Mouse (Mus musculus) lung, postnatal 25 days (tissue): ENCODE data around the gene Grb10.

Experiments
- DNase-seq: peaks from one replicate; pipeline ENCODE4 v3.0.0; 2022; ENCODE audit warnings: low spot score

The Grb10 gene

DNA sequence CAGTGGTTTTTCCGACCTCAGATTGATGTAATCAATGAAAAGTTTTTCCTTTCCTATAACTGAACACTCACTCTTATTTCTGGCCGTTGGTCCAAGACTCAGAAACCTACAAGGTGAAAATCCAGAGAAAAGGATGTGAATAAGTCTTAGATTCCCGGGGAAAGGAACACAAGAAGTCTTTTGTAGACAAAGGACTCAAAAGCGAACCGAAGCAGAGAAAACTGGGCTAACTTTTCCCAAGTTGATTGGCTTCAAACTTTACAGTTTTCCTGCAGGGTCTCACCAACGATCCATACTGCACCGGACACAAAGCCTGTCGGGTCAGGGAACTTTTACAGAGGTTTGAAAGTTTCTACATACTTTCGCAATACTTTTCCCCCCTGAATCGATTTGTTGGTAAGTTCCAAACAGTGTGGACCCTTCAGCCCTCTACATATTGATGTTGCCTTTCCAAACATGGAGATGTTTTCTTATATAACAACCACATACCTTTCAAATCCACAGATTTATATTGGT lies at the start of gene Grb10:
Gene Grb10, minus strand, starts transcription at position 214 of the 516 bp plus-strand sequence.
- DNase-seq = no peak

- DNase-seq = no peak
Measured at GRCm38 (mm10) chr11:12081638-12082037, 43.2 kb upstream of the Grb10 start.

GRCm38 (mm10) chr11:12079231-12079630 lies 40.7 kb upstream of the Grb10 start:
- DNase-seq = no peak

- no peak for DNase-seq
Measured at GRCm38 (mm10) chr11:12075449-12075848, 37.0 kb upstream of the Grb10 start.

DNA sequence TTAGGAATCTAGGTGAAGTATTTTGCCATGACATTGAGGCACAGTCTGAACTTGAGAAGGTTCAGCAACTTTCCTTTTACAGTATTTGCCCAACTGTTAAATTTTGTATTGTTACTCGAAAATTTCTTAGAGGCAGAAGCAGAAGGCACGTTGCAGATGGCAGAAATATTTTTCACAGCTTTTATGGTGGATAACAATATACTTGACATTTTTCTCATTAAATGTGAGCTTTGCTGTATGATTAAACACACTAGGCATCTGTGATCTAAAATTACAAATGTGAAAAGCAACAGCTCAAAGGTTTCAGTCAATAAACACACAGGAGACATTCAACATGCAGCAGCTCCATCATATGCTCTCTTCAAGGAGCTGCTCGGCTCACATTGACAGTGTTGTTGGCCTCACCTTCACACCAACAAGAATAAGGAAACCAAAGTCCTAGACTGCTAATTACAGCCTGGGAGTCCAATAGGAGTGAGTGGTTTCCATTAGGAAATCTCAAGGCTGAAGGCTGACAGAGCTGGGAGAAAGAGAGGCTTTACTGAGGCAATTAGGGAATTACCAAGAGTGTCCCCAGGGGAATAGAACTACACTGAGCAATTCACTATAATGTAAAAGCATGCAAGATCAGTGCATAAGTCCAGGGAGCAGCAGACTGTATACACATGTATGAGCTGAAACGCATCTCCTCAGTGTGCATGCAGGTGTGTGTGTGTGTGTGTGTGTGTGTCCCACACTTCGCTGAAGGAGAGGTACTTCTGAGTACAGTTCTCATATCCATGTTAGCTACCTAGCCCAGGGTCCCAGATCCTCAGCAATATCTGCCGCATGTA lies 35.1 kb upstream of the Grb10 start:
- no peak for DNase-seq

DNA sequence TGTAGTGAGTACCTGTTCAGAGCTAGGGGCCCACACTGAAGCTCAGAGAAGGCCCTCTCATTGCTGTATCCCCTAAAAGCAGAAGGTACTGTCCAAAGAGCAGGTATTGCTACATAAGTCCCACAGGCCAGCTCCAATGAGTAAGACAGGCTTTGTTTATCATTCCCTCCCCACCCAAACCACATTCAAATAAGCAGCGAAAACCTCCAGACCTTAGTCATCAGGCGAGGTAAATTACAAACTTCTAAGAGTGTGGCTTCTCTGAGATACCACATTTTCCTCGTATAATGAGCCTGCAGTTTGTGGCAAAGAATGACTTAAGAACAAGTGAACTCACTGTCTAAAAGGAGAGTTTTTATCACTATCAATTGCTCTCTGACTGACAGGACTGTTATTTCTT lies 33.8 kb upstream of the Grb10 start:
- no peak for DNase-seq

GRCm38 (mm10) chr11:12059005-12059404 lies 20.5 kb upstream of the Grb10 start:
- DNase-seq = no peak

DNA sequence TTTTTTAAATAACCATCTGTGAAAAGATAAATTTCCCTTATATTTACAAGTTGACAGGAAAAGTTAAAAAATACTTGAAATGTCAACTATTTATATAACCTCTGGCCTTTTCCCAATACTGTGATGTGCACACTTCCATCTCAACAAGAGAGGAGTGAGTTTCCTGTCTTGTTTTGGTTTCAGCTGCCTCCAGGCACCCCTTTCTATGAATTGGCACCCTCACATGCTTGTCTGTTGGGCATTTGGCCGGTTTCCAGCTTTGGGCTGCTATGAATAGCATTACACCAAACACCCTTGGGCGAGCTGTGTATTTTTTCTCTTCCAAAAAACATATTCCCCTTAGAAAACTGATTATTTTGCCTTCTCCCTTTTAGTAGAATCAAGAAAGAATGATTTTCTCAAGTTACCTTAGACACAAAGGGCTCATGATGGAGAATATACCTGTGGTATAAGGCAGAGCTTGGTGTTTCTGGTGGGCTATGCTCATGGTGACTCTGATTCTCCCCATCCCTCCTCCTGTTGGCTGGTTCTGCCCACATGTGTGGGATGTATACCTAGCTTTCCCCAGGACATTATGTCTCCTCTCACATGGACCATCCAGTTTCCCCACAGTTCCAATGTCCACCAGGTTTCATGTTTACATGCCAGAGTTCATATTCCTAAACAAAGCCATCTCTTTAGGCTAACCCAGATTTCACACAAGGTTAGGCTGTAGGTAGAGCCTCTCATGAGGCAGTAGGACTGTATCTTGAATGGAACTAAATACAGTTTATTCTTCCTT lies 10.3 kb upstream of the Grb10 start:
- no peak for DNase-seq

DNA sequence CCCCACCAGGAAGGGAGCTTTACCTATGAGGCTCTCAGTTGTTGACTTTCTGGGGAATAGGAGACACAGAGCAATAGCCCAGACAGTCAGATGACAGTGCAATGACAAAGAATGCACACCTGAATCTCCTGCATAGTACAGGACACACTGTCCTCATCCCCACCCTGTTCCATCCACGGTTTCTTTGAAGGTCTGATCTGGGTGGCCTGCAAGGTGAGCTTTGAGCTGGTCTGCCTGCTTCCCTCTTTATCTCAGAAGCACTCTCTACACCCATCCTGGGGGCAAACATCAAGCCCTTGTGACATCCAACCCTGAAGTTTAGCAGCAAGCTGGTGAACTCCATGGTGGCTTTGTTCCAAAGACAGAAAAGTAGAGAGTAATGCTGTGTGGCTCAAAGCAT lies 9.7 kb upstream of the Grb10 start:
- DNase-seq = no peak

DNA sequence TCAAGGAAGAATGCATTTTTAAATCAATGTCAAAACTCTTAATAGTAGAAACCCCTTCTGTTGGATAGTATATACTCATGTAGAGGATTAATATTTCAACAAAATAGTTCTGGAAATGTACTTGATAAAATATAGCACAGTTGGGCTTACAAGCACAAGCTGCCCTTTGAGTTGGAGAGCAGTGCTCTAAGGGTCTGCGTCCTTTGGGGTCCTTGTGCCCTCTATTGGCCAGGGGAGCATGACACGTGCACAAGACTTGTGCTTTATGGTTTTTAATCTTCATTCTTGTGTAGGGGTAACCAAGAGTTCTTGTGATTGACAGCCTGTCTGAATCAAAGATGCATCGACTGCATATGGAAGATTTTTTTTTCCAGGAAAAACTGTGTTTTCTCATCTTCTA lies 5.8 kb upstream of the Grb10 start:
- DNase-seq = no peak

DNA sequence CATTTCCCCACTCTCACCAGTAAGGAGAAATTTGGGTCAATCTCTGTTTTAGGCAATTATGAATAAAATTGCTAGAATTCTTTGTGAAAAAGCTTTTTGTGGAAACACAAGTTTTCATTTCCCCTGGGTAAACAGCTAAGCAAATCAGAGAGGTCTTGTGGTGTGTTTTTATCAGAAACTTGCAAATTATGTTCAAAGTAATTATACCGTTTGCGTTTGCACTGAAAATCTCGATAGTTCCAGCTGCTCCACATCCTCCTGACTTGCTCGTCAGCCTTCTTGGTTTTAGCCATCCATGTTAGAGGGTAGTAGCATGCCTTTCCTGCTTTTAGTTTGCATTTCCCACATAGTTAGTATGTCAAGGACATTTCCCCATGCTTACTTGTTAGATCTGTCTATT lies 3.3 kb upstream of the Grb10 start:
- no peak for DNase-seq

DNA sequence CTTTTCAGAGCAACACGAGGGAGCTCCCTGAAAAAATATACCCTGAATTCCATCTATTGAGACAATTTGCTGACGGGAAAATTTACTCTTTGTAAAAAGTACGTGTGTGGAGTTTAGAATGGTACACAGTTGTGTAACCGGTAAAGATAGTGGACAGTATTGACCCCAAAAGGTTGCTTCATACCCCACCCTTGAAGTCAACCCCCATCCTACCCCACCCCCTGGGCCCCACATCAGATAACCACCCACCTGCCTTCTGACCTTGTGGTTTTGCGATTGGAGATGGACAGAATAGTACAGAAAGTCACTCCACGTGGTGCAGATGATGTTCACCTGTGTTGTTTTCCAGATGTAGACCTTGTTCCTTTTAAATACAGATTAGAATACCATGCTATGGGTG lies 2.9 kb upstream of the Grb10 start:
- DNase-seq = no peak

DNA sequence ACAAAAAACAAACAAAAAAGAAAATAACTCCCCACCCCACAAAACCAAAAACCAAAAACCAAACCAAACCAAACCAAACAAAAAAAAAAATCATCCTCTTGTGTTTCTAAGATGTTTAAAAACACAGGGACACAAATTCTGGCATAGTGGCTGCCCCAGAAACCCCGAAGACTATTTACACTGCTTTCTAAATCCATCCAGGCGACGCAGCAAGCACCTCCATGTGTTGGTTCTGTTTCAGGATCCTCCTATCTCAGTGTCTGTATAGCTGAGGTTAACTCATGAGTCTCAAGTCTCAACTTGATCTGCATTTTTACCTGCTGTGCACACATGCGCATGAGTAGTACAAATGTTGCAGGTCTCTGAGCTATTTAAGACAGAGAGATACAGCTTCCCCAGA lies 1.9 kb upstream of the Grb10 start:
- DNase-seq = no peak

DNA sequence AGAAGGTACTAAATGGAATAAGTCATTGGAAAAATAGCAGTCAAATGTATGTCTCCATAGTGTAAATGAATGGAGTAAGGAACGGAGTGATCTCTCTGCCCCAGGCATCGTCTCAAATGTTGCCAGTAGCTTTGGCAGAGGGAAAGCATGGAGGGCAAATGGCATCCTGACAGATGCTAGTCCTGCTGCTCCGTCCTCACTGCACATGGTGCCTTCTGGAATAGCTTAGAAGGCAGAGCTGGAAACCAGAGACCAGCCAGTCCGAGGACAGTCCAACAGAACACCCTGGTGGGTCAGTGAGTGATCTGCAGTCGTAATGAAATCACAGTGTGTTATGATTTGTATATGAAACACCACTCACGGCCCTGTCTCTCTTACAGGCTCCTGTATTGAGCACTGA lies 1.3 kb upstream of the Grb10 start:
- no peak for DNase-seq

DNA sequence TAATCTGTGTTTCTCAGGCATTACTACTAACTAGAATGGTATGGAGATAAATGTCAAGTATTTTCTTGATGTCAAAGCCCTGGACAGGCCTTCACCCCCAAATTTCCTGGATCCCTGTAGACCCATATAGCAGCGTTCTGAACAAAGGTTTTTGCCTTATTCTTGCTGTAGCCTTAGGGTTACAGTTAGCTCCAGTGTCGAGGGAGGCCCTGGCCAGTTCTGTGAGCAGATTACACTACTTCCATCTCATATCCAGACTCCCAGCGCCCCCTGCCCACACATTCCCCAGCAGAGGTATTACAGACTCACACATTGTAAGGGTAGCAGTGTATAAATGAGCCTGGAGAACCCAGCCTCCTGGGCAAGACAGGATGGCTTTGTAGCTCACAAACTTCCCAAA lies 615 bp upstream of the Grb10 start:
- DNase-seq = no peak

- DNase-seq = no peak
Measured at GRCm38 (mm10) chr11:12037689-12038469, 604 bp downstream of the Grb10 start.

- DNase-seq = peak; percentile 36
Measured at GRCm38 (mm10) chr11:12037075-12037686, 1.3 kb downstream of the Grb10 start.

- peak; percentile 10 for DNase-seq
Measured at GRCm38 (mm10) chr11:12035916-12036910, 2.3 kb downstream of the Grb10 start.

DNA sequence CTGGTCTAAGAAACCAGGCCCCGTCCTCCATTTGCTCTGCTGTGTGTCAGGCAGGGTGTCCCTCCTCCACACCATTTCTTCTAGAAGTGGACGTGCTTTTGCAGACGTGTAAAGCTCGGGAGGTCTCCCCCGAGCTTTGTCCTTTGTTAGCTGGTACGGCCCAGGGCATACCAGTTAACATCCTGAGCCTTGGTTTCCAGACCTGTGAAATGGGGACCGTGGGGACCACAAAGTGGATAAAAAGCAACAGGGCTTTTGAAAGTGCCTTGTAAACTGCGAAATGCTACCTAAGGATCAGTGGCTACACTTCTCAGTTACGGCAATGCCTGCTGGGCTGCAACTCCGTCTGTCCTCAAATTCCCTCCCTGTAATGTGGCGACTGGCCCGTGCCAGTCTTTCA lies 3.2 kb downstream of the Grb10 start:
- no peak for DNase-seq

DNA sequence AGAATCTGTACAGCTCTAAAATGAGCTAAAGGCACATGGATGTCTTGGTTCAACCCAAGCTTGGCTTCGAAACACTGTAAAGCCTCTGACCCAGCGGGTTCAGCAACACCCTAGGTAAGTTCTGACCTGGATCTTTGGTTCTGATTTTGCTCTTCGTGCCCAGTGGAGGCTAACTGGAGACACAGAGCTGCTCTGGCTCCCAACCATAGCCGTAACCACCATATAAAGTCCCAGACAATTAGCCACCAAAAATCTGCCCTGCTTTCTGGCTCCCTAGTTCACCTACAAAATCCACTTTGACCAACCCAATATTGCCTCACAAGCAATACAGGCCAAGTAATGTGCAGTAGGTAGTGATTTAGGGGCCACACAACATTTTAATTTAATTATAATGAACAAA lies 3.7 kb downstream of the Grb10 start:
- DNase-seq = no peak

- DNase-seq = no peak
Measured at GRCm38 (mm10) chr11:12034371-12034770, 4.1 kb downstream of the Grb10 start.
